Comparison of ENCODE assay signal across 20 mouse cellular contexts in the genomic region with DNA sequence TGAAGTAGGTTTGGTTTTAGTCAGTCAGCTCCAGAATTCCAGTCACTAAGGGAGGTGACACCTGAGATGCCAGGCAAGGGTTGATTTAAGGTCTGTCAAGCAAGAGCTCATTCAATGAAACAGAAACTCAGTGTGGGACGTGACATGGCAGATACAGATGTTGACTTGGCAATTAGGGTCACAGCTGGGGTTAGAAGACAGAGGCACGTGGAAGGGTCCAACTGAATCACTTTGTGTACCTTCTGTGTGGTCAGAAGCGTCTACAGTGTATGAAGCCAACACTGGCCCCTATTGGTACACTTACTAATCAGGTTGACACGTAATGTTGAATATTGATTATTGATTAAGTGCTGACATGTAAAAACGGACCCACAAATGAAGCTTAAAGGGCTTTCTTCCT. TPM values are rescaled to one million over a fixed set of nuclear protein-coding genes. Genes with fewer than 3 reads are reported as not detected.
"Had no signal": no experiment of that assay in that cellular context is flagged by ENCODE, and none has a peak within 500 bp of the region (broad histone marks: within the 10 kb centered on the region; RNA-seq: fewer than 3 reads in every experiment).

No protein-coding gene starts in this region.

- H3K27ac ChIP-seq: lung, embryonic 15.5 days; macrophage; midbrain, embryonic 13.5 days; midbrain, embryonic 15.5 days; neural tube, embryonic 12.5 days; stomach, embryonic 15.5 days; stomach, postnatal 0 days had no signal

- H3K4me2 ChIP-seq: lung, embryonic 15.5 days; midbrain, embryonic 11.5 days; midbrain, embryonic 13.5 days; midbrain, embryonic 15.5 days; neural tube, embryonic 12.5 days; stomach, embryonic 15.5 days had no signal

- H3K27me3 ChIP-seq: lung, embryonic 15.5 days; midbrain, embryonic 15.5 days; neural tube, embryonic 12.5 days; stomach, embryonic 15.5 days had no signal

- H3K36me3 ChIP-seq: lung, embryonic 15.5 days; midbrain, embryonic 13.5 days; midbrain, embryonic 15.5 days; neural tube, embryonic 12.5 days; stomach, embryonic 15.5 days had no signal

- H3K9ac ChIP-seq: lung, embryonic 15.5 days; midbrain, embryonic 13.5 days; midbrain, embryonic 15.5 days; neural tube, embryonic 12.5 days; stomach, embryonic 15.5 days had no signal

- DNase-seq: lung, postnatal 14 days; lung, postnatal 36 days; right cerebral cortex, postnatal 14 days; thymus, adult 2 months; thymus, postnatal 25 days; thymus, postnatal 4 days had no signal

- H3K4me3 ChIP-seq: lung, embryonic 15.5 days; megakaryocyte, embryonic 14.5 days; midbrain, embryonic 13.5 days; midbrain, embryonic 15.5 days; neural tube, embryonic 12.5 days; stomach, embryonic 15.5 days had no signal

- H3K4me1 ChIP-seq: lung, embryonic 15.5 days; megakaryocyte, embryonic 14.5 days; midbrain, embryonic 13.5 days; midbrain, embryonic 15.5 days; neural tube, embryonic 12.5 days; stomach, embryonic 15.5 days had no signal

- H3K9me3 ChIP-seq: lung, embryonic 15.5 days; midbrain, embryonic 13.5 days; midbrain, embryonic 15.5 days; neural tube, embryonic 12.5 days; stomach, embryonic 15.5 days had no signal

- ATAC-seq: lung, postnatal 0 days; midbrain, embryonic 13.5 days; midbrain, embryonic 15.5 days had no signal

RNA-seq across cellular contexts. Expression of a gene that starts 44.6 kb away (rescaled TPM):
- total RNA-seq: midbrain, postnatal 0 days; monocyte, adult 5-6 weeks had no signal
- polyA plus RNA-seq: lung, embryonic 15.5 days; midbrain, embryonic 11.5 days; midbrain, embryonic 13.5 days; midbrain, embryonic 15.5 days; midbrain, postnatal 0 days; neural tube, embryonic 12.5 days; neural tube, embryonic 14.5 days; testis, adult 2 months had no signal
